Mouse (Mus musculus): Measurements from ENCODE around the gene Notch2. TPM values are rescaled to one million over a fixed set of nuclear protein-coding genes. Genes with fewer than 3 reads are reported as not detected.

Notch2 gene
- polyA plus RNA-seq, 1 experiment: 49.4 TPM

DNA sequence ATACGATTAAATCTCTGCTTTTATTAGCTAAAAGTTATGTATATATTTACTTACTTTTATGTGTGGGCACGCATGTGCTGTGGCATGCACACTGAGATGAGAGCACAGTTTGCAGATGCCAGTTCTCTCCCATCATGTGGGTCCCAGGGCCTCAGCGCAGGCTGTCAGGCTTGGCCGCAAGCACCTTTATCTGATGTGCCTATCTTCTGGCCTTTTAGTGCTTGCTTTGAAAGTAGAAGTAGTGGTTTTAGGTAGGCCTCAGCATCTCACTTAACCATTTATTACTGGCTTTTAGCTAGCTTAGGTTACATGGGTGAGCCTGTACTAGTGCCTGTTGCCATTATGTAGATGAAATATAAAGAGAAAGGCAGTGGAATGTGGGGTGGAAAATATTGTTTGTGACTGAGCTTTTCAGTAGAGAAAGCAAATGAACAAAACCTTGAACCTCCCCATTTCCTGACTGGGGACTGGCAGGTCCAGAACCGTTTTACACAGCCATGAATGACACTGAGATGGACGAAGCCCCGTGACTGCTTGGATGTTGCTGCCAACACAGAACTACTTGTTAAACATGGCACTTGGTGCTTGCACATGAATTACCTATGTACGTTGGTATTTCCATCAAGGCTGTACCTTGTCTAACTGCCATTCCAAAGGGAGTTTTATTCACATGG is 41.1 kb downstream of the Notch2 start:
- Histone ChIP-seq H3K27ac (ENCODE audit: insufficient read depth, low read length) (peak overlapping the region; percentile 45; the same call in 1 of the 2 replicates), H3K4me3 (ENCODE audit: insufficient read depth, low read length) (no peak overlapping the region), H3K4me1 (ENCODE audit: control insufficient read depth, insufficient read depth, low read length) (peaks cover 24% of the 10 kb centered on the region)
- TF ChIP-seq CTCF (IDR thresholded peaks at IDR 0.05; ENCODE audit: borderline replicate concordance, insufficient read depth, low read length): no peak
- no peak for TF ChIP-seq POLR2A (IDR thresholded peaks at IDR 0.05; ENCODE audit: low read depth, low read length)

GRCm38 (mm10) chr3:98055008-98055345 is 41.6 kb downstream of the Notch2 start:
- H3K4me1 ChIP-seq (ENCODE audit: control insufficient read depth, insufficient read depth, low read length): peaks cover 24% of the 10 kb centered on the region
- TF ChIP-seq POLR2A (IDR thresholded peaks at IDR 0.05; ENCODE audit: low read depth, low read length): no peak
- TF ChIP-seq CTCF (IDR thresholded peaks at IDR 0.05; ENCODE audit: borderline replicate concordance, insufficient read depth, low read length): no peak
- peak overlapping the region; percentile 45; the same call in 1 of the 2 replicates for H3K27ac ChIP-seq (ENCODE audit: insufficient read depth, low read length)
- no peak overlapping the region for H3K4me3 ChIP-seq (ENCODE audit: insufficient read depth, low read length)

- peak overlapping the region; percentile 95 for H3K27ac ChIP-seq (ENCODE audit: insufficient read depth, low read length)
- TF ChIP-seq CTCF (IDR thresholded peaks at IDR 0.05; ENCODE audit: borderline replicate concordance, insufficient read depth, low read length) (no peak), POLR2A (IDR thresholded peaks at IDR 0.05; ENCODE audit: low read depth, low read length) (no peak)
- H3K4me3 ChIP-seq (ENCODE audit: insufficient read depth, low read length): no peak overlapping the region
- H3K4me1 ChIP-seq (ENCODE audit: control insufficient read depth, insufficient read depth, low read length): peaks cover 24% of the 10 kb centered on the region
Observed at GRCm38 (mm10) chr3:98055808-98056728, 42.7 kb downstream of the Notch2 start.

- peaks cover 33% of the 10 kb centered on the region for H3K4me1 ChIP-seq (ENCODE audit: control insufficient read depth, insufficient read depth, low read length)
- H3K4me3 ChIP-seq (ENCODE audit: insufficient read depth, low read length): no peak overlapping the region
- peak overlapping the region; percentile 95 for H3K27ac ChIP-seq (ENCODE audit: insufficient read depth, low read length)
- no peak for TF ChIP-seq CTCF (IDR thresholded peaks at IDR 0.05; ENCODE audit: borderline replicate concordance, insufficient read depth, low read length)
- no peak for TF ChIP-seq POLR2A (IDR thresholded peaks at IDR 0.05; ENCODE audit: low read depth, low read length)
Observed at GRCm38 (mm10) chr3:98056956-98057365, 43.6 kb downstream of the Notch2 start.

GRCm38 (mm10) chr3:98059076-98059475 is 45.7 kb downstream of the Notch2 start:
- peaks cover 45% of the 10 kb centered on the region for H3K4me1 ChIP-seq (ENCODE audit: control insufficient read depth, insufficient read depth, low read length)

DNA sequence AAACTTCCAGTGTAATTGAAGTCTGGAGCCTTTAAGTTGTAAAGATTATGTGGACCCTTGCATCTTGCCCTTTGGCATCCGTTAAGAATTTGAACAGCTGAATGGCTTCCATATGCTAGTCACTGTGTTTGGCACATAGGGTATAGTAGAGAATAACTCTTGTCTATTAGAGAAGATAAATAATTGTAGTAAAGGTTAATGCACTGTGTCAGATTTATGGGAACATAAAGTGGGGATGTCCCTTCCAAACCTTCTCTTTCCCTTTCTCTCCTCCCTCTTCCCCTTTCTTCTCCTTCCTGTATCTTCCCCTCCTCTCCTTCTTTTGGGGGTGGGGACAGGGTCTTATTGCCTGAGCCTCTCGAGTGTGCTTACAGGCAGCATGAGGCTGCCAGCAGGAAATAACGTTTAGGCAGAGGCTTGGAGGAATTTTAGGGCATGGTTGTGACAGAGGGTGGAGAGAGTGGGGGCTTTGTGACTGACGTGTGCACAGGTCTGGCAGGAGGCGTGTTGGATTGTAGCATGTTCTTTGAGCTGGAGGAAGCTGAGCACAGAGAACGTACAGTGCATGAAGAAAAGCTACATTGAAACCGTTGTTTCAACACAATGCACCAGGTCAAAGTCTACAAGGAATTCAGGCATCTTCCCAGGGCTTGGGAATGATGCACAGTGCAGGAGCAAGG is 47.8 kb downstream of the Notch2 start:
- Histone ChIP-seq H3K4me1 (ENCODE audit: control insufficient read depth, insufficient read depth, low read length) (peaks cover 39% of the 10 kb centered on the region), H3K27ac (ENCODE audit: insufficient read depth, low read length) (peak overlapping the region; percentile 90; the same call in 1 of the 2 replicates), H3K4me3 (ENCODE audit: insufficient read depth, low read length) (no peak overlapping the region)
- TF ChIP-seq POLR2A (IDR thresholded peaks at IDR 0.05; ENCODE audit: low read depth, low read length) (no peak), CTCF (IDR thresholded peaks at IDR 0.05; ENCODE audit: borderline replicate concordance, insufficient read depth, low read length) (no peak)

More at GRCm38 (mm10) chr3:98059076-98059475, 45.7 kb downstream of the Notch2 start:
- H3K27ac ChIP-seq (ENCODE audit: insufficient read depth, low read length): no peak overlapping the region
- TF ChIP-seq POLR2A (IDR thresholded peaks at IDR 0.05; ENCODE audit: low read depth, low read length) (no peak), CTCF (IDR thresholded peaks at IDR 0.05; ENCODE audit: borderline replicate concordance, insufficient read depth, low read length) (no peak)
- no peak overlapping the region for H3K4me3 ChIP-seq (ENCODE audit: insufficient read depth, low read length)

- TF ChIP-seq CTCF (IDR thresholded peaks at IDR 0.05; ENCODE audit: borderline replicate concordance, insufficient read depth, low read length): no peak
- TF ChIP-seq POLR2A (IDR thresholded peaks at IDR 0.05; ENCODE audit: low read depth, low read length): no peak
- H3K4me3 ChIP-seq (ENCODE audit: insufficient read depth, low read length): no peak overlapping the region
- peaks cover 36% of the 10 kb centered on the region for H3K4me1 ChIP-seq (ENCODE audit: control insufficient read depth, insufficient read depth, low read length)
- peak overlapping the region; percentile 90 for H3K27ac ChIP-seq (ENCODE audit: insufficient read depth, low read length)
Observed at GRCm38 (mm10) chr3:98061661-98062330, 48.5 kb downstream of the Notch2 start.

DNA sequence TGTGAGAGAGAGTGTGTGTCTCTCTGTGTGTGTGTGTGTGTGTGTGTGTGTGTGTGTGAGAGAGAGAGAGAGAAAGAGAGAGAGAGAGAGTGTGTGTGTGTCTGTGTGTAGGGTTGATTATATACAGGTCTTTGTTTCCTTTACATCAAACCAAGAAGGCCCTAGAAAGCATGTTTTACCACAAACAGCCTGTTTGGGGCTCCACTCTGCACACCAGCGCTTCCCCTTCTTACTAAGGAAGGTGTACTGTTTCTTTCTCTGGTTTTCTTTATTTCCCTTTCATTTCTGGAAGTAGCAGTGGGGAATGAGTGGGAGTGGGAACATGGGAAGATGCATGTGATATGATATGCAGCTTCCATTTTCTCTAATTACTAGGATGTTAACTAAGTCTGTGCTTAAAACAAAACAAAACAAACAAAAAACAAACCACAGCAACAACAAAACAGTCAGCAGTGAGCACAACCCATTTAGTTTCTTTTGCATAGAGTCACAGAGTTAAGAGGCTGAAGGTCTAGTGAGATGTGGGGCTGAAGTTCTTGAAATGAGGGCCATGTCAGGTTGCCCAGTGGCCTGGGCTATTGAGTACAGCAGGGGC is 49.4 kb downstream of the Notch2 start:
- no peak for TF ChIP-seq POLR2A (IDR thresholded peaks at IDR 0.05; ENCODE audit: low read depth, low read length)
- TF ChIP-seq CTCF (IDR thresholded peaks at IDR 0.05; ENCODE audit: borderline replicate concordance, insufficient read depth, low read length): no peak
- Histone ChIP-seq H3K4me1 (ENCODE audit: control insufficient read depth, insufficient read depth, low read length) (peaks cover 31% of the 10 kb centered on the region), H3K27ac (ENCODE audit: insufficient read depth, low read length) (peak overlapping the region; percentile 90), H3K4me3 (ENCODE audit: insufficient read depth, low read length) (no peak overlapping the region)
